Mouse (Mus musculus): ENCODE measurements at regions not wholly inside any gene's neighbourhood (a gene's known extent, or its start where the extent isn't known, plus 50 kb on each side); places are given as distances from the start of the nearest gene placed in this dataset.

DNA sequence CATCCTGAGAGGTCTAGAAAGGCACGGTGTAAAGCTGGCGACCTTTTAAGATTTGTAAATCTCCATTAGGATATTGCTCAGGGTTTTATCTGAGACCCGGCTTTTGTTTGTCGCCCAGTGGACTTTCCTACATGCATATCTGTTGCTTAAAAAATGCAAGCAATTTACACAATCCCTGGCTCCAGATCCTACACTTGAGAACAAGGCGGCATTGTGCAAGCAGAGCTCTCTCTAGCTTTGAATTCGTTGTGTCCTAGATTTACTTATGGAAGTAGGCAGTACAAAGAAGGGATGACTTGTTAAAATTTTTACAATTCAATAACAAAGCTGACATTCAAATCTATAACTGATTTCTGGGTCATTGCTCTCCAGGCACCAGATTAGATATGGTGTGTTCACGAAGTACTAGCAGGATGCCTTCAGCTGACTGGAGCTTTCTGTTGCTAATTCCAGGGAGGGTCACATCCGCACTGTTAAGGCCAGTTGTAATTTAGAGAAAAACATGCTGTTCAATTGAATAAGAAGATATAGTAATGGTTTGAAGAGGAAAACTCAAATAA, 62.2 kb upstream of the Teddm2 start:
- Histone ChIP-seq H3K9ac (ENCODE audit: low read length) (no peak overlapping the region), H3K9me3 (ENCODE audit: control insufficient read depth, low read length) (no peaks in the 10 kb centered on the region), H3K27ac (replicated peaks; ENCODE audit: low read depth, low read length) (no peak overlapping the region), H3K4me3 (ENCODE audit: low read depth, low read length) (no peak overlapping the region), H3K36me3 (ENCODE audit: control insufficient read depth, insufficient read depth, low read length) (no peaks in the 10 kb centered on the region), H3K4me1 (ENCODE audit: control insufficient read depth, insufficient read depth, low read length) (no peaks in the 10 kb centered on the region), H3K4me2 (ENCODE audit: low read depth, severe bottlenecking) (no peak overlapping the region), H3K27me3 (ENCODE audit: control insufficient read depth, insufficient read depth, low read length) (no peaks in the 10 kb centered on the region)
- no peak for ATAC-seq (ENCODE audit: insufficient number of reproducible peaks, low FRiP score, low TSS enrichment, low read depth)
- DNase-seq (ENCODE audit: low spot score) = no peak
- 82% methylated on average over 8 of the region's 8 CpGs for WGBS

DNA sequence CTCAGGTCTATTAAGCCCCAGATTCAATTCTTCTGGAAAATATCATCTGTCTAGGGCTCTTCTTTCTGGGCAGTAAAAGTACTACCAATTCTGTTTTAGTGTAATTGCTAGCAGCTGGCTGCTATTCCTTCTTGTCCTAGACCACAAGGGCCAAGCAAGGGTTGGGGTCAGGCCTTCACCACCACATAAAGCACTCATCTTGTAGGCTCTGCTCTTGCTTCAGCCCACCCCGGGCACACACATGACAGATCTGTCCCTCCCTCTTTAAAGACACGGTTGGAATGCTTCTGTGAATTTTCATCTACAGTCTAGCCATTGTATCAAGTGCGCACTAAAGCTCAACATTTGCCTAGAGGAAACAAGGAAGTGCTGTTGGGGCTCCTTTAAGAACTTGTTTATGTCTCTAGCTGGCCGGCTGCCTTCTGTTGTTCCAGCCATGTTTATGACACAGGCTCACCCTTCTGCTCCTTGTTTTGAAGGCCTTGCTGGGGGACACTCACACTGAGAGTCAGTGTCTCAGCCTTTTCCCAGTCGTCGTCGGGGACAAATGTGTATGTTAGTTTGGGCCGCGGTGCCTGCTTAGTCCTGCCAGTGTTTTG, 63.8 kb upstream of the Teddm2 start:
- peak; percentile 31 for DNase-seq (ENCODE audit: low spot score)

DNA sequence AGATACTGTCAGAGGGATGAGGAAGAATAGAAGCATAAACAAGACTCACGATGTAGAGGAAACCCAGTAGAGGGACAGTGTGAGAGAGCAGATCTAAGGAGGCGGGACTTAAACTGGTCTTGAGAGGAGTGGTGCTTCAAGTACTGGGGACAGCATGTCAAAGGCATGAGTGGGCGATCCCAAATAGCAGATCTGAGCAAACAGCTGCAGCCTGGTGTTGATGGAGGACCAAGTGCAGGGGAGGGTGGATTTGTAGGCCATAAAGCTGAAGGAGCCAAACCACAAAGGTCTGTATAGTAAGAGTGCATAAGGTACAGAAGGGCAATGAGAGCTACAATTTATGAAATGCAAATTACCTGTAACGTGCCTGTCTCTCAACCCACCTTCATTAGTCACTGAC, 69.4 kb upstream of the Teddm2 start:
- Histone ChIP-seq H3K27ac (replicated peaks; ENCODE audit: low read depth, low read length) (no peak overlapping the region), H3K4me1 (ENCODE audit: control insufficient read depth, insufficient read depth, low read length) (no peaks in the 10 kb centered on the region), H3K36me3 (ENCODE audit: control insufficient read depth, insufficient read depth, low read length) (no peaks in the 10 kb centered on the region), H3K4me3 (ENCODE audit: low read depth, low read length) (no peak overlapping the region), H3K9me3 (ENCODE audit: control insufficient read depth, low read length) (no peaks in the 10 kb centered on the region), H3K4me2 (ENCODE audit: low read depth, severe bottlenecking) (no peak overlapping the region), H3K27me3 (ENCODE audit: control insufficient read depth, insufficient read depth, low read length) (no peaks in the 10 kb centered on the region), H3K9ac (ENCODE audit: low read length) (no peak overlapping the region)
- no peak for ATAC-seq (ENCODE audit: insufficient number of reproducible peaks, low FRiP score, low TSS enrichment, low read depth)
- no peak for DNase-seq (ENCODE audit: low spot score)
- 83% methylated on average over 4 of the region's 4 CpGs for WGBS

More for the DNA sequence above, 63.8 kb upstream of the Teddm2 start:
- peak; percentile 65; the same call in 1 of the 2 replicates for ATAC-seq (ENCODE audit: insufficient number of reproducible peaks, low FRiP score, low TSS enrichment, low read depth)
- Histone ChIP-seq H3K4me1 (ENCODE audit: control insufficient read depth, insufficient read depth, low read length) (no peaks in the 10 kb centered on the region), H3K4me3 (ENCODE audit: low read depth, low read length) (no peak overlapping the region), H3K9me3 (ENCODE audit: control insufficient read depth, low read length) (no peaks in the 10 kb centered on the region), H3K27ac (replicated peaks; ENCODE audit: low read depth, low read length) (peak overlapping the region; percentile 3), H3K9ac (ENCODE audit: low read length) (no peak overlapping the region), H3K36me3 (ENCODE audit: control insufficient read depth, insufficient read depth, low read length) (no peaks in the 10 kb centered on the region), H3K4me2 (ENCODE audit: low read depth, severe bottlenecking) (no peak overlapping the region), H3K27me3 (ENCODE audit: control insufficient read depth, insufficient read depth, low read length) (no peaks in the 10 kb centered on the region)
- 47% methylated on average over 9 of the region's 9 CpGs for WGBS

DNA sequence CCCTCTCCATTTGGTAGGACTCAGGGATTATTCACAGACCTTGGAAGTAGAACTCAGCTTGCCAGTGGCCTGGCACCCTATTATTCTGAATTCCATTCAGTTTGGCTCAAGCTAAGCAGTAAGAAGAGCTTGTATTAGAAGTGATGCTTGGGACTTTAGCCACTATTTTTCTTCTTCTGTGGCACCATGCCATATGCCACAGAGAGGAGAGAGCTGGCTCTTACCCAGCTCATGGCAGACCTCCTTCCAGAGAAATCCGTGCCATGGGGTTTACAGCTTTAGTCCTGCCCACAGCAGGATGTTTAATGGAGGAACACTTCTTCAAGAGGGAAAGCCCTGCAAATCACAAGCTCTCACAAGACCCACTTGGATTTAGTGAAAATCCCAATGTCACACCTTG, 74.3 kb upstream of the Teddm2 start:
- Histone ChIP-seq H3K27me3 (ENCODE audit: control insufficient read depth, insufficient read depth, low read length) (no peaks in the 10 kb centered on the region), H3K4me2 (ENCODE audit: low read depth, severe bottlenecking) (no peak overlapping the region), H3K9ac (ENCODE audit: low read length) (no peak overlapping the region), H3K4me1 (ENCODE audit: control insufficient read depth, insufficient read depth, low read length) (no peaks in the 10 kb centered on the region), H3K9me3 (ENCODE audit: control insufficient read depth, low read length) (no peaks in the 10 kb centered on the region), H3K36me3 (ENCODE audit: control insufficient read depth, insufficient read depth, low read length) (no peaks in the 10 kb centered on the region), H3K4me3 (ENCODE audit: low read depth, low read length) (no peak overlapping the region), H3K27ac (replicated peaks; ENCODE audit: low read depth, low read length) (no peak overlapping the region)
- no peak for DNase-seq (ENCODE audit: low spot score)
- 68% methylated on average over 1 of the region's 1 CpGs for WGBS
- no peak for ATAC-seq (ENCODE audit: insufficient number of reproducible peaks, low FRiP score, low TSS enrichment, low read depth)

DNA sequence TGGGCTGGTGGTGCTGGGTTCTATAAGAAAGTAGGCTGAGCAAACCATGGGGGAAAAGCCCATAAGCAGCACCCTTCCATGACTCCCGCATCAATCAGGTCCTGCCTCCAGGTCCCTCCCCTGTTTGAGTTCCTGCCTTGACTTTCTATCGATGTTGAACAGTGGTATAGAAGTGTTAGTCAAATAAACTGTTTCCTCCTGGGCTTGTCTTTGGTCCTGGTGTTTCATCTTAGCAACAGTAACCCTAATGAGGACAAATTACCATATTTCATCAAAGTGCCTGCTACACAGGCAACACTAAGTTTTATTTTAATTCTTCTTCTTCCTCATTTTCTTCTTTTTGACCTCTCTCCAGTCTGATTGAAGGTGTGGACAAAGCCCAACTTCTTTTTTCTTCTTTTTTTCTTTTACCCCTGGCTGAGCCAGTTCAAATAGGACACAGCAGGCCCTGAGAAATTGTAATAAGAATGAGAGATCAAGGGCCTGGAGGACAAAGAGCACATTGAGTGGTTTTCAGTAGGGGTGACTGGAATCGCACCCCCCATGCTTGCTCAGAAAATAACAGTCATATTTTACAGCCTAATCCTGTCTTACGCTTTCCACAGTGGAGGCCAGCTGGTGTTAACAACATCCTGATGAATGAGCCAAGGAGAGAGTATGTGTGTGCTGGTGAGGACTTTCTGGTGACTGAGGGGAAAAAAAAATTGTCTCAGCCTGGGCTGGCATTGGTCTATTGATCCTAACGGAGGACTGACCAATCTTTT, 78.1 kb upstream of the Teddm2 start:
- Histone ChIP-seq H3K4me1 (ENCODE audit: control insufficient read depth, insufficient read depth, low read length) (no peaks in the 10 kb centered on the region), H3K9ac (ENCODE audit: low read length) (no peak overlapping the region), H3K4me3 (ENCODE audit: low read depth, low read length) (no peak overlapping the region), H3K27me3 (ENCODE audit: control insufficient read depth, insufficient read depth, low read length) (no peaks in the 10 kb centered on the region), H3K36me3 (ENCODE audit: control insufficient read depth, insufficient read depth, low read length) (no peaks in the 10 kb centered on the region), H3K9me3 (ENCODE audit: control insufficient read depth, low read length) (no peaks in the 10 kb centered on the region), H3K4me2 (ENCODE audit: low read depth, severe bottlenecking) (no peak overlapping the region), H3K27ac (replicated peaks; ENCODE audit: low read depth, low read length) (no peak overlapping the region; the same call in 1 of the 2 replicates)
- DNase-seq (ENCODE audit: low spot score) (peak; percentile 40), ATAC-seq (ENCODE audit: insufficient number of reproducible peaks, low FRiP score, low TSS enrichment, low read depth) (peak; percentile 65; the same call in 1 of the 2 replicates)
- 53% methylated on average over 5 of the region's 5 CpGs for WGBS

DNA sequence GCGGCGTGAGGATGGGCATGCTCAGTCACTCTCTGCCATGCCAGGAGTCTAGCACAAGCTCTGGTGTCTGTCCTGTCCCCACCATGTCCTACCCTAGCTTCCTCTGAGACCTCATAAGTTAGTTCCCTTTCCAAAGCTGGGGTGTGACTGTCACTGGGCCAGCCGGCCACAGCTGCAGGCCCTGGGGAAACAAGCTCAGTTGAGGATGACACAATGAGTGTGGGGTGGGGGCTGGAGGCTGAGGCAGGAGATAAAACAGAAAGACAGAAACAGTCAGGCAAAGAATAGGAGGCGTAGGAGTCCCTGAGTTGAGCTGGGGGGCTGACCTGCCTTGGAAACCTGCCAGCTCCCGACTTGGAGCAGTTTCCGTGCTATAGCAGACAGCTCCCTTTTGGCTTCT, 80.9 kb upstream of the Teddm2 start:
- no peak for DNase-seq (ENCODE audit: low spot score)
- no peaks in the 10 kb centered on the region for H3K27me3 ChIP-seq (ENCODE audit: control insufficient read depth, insufficient read depth, low read length)
- H3K27ac ChIP-seq (replicated peaks; ENCODE audit: low read depth, low read length) = no peak overlapping the region
- no peaks in the 10 kb centered on the region for H3K4me1 ChIP-seq (ENCODE audit: control insufficient read depth, insufficient read depth, low read length)
- WGBS = 97% methylated on average over 6 of the region's 6 CpGs
- no peak overlapping the region for H3K4me3 ChIP-seq (ENCODE audit: low read depth, low read length)
- ATAC-seq (ENCODE audit: insufficient number of reproducible peaks, low FRiP score, low TSS enrichment, low read depth) = no peak
- H3K9me3 ChIP-seq (ENCODE audit: control insufficient read depth, low read length) = no peaks in the 10 kb centered on the region
- no peak overlapping the region for H3K4me2 ChIP-seq (ENCODE audit: low read depth, severe bottlenecking)
- H3K9ac ChIP-seq (ENCODE audit: low read length) = no peak overlapping the region
- H3K36me3 ChIP-seq (ENCODE audit: control insufficient read depth, insufficient read depth, low read length) = no peaks in the 10 kb centered on the region

DNA sequence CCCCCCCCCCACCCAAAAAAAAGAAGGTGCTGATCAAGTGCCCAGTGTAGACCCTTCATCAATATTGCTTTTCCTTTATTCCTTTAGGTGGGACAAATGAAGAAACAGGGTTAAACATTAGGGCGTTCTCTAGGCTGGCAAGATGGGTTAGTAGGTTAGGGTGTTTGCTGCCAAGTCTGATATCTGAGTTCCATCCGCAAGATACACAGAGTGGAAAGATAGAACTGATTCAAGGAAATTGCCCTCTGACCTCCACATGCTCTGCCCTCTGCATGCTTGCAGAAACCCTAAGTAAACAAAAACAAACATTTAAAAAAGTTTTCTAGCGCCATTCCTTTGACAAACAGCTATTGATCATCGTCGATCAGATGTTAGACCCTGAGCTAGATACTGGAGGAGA, 85.6 kb upstream of the Teddm2 start:
- Histone ChIP-seq H3K36me3 (ENCODE audit: control insufficient read depth, insufficient read depth, low read length) (no peaks in the 10 kb centered on the region), H3K9ac (ENCODE audit: low read length) (no peak overlapping the region), H3K4me3 (ENCODE audit: low read depth, low read length) (no peak overlapping the region), H3K9me3 (ENCODE audit: control insufficient read depth, low read length) (no peaks in the 10 kb centered on the region; the same call in 1 of the 2 replicates), H3K4me1 (ENCODE audit: control insufficient read depth, insufficient read depth, low read length) (no peaks in the 10 kb centered on the region), H3K4me2 (ENCODE audit: low read depth, severe bottlenecking) (no peak overlapping the region), H3K27me3 (ENCODE audit: control insufficient read depth, insufficient read depth, low read length) (no peaks in the 10 kb centered on the region), H3K27ac (replicated peaks; ENCODE audit: low read depth, low read length) (no peak overlapping the region)
- DNase-seq (ENCODE audit: low spot score) (no peak), ATAC-seq (ENCODE audit: insufficient number of reproducible peaks, low FRiP score, low TSS enrichment, low read depth) (no peak)
- WGBS = 92% methylated on average over 5 of the region's 5 CpGs

DNA sequence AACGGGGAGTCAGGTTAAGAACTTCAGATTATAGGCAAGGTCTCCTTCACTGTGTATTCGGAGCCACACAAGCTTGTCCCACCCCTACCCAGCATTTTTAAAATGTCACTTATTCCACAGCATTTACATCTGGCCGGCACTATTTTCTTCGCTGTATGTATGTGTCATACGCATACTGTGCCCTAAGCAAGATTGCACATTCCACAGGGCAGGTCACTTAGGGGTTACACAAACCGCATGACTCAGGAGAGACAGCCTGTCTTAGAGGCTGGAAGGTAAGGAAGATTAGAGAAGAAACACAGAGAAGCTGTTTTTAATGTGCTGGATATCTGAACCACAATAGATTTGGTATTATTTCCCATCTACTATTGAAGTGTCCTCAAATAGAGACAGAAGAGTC, 86.6 kb upstream of the Teddm2 start:
- no peak for ATAC-seq (ENCODE audit: insufficient number of reproducible peaks, low FRiP score, low TSS enrichment, low read depth)

More for the DNA sequence above, 86.6 kb upstream of the Teddm2 start:
- Histone ChIP-seq H3K36me3 (ENCODE audit: control insufficient read depth, insufficient read depth, low read length) (no peaks in the 10 kb centered on the region), H3K4me3 (ENCODE audit: low read depth, low read length) (no peak overlapping the region), H3K4me2 (ENCODE audit: low read depth, severe bottlenecking) (no peak overlapping the region), H3K27me3 (ENCODE audit: control insufficient read depth, insufficient read depth, low read length) (no peaks in the 10 kb centered on the region), H3K9ac (ENCODE audit: low read length) (no peak overlapping the region), H3K4me1 (ENCODE audit: control insufficient read depth, insufficient read depth, low read length) (no peaks in the 10 kb centered on the region), H3K9me3 (ENCODE audit: control insufficient read depth, low read length) (no peaks in the 10 kb centered on the region; the same call in 1 of the 2 replicates), H3K27ac (replicated peaks; ENCODE audit: low read depth, low read length) (no peak overlapping the region)
- no peak for DNase-seq (ENCODE audit: low spot score)
- WGBS = 82% methylated on average over 6 of the region's 6 CpGs
